Mouse (Mus musculus) midbrain, embryonic 14.5 days (tissue): ENCODE measurements around the gene Kmt2c. TPM values are rescaled to one million over a fixed set of nuclear protein-coding genes. Genes with fewer than 3 reads are reported as not detected.

Experiments
- ATAC-seq: fragments of 200-750 bp; cut with Nextera tagmentation; 2 replicates; pipeline ENCODE4 v1.8.0; 2017; ENCODE audit warnings: moderate number of reproducible peaks, moderate library complexity; ENCODE audit not compliant: low FRiP score, low TSS enrichment
- DNase-seq: peaks from one replicate; pipeline ENCODE4 v3.0.0-alpha.2; 2015
- H3K27ac ChIP-seq: fragments of 300-500 bp; sonication (generic); replicated peaks from 2 replicates; pipeline ENCODE4 v1.5.1; 2014; ENCODE audit warnings: mild to moderate bottlenecking, low read depth, low read length, moderate library complexity
- H3K27me3 ChIP-seq: fragments of 300-500 bp; sonication (generic); 2 replicates; pipeline ENCODE4 v1.6.1; 2014; ENCODE audit warnings: low read length, control low read depth, mixed read lengths; ENCODE audit not compliant: control insufficient read depth, insufficient read depth
- H3K36me3 ChIP-seq: fragments of 300-500 bp; sonication (generic); 2 replicates; pipeline ENCODE4 v1.6.1; 2014; ENCODE audit warnings: low read length, control low read depth; ENCODE audit not compliant: control insufficient read depth, insufficient read depth
- H3K4me1 ChIP-seq: fragments of 300-500 bp; sonication (generic); 2 replicates; pipeline ENCODE4 v1.6.1; 2014; ENCODE audit warnings: mild to moderate bottlenecking, antibody characterized with exemption, low read length, control low read depth; ENCODE audit not compliant: control insufficient read depth, insufficient read depth
- H3K4me2 ChIP-seq: fragments of 300-500 bp; sonication (generic); 2 replicates; pipeline ENCODE4 v1.6.1; 2014; ENCODE audit warnings: mild to moderate bottlenecking, low read length, moderate library complexity
- H3K4me3 ChIP-seq: fragments of 300-500 bp; sonication (generic); replicated peaks from 2 replicates; pipeline ENCODE4 v1.5.1; 2014; ENCODE audit warnings: low read depth, low read length
- H3K9ac ChIP-seq: fragments of 300-500 bp; sonication (generic); replicated peaks from 2 replicates; pipeline ENCODE4 v1.6.1; 2014; ENCODE audit warnings: mild to moderate bottlenecking, low read length, moderate library complexity
- H3K9me3 ChIP-seq: fragments of 300-500 bp; sonication (generic); 2 replicates; pipeline ENCODE4 v1.6.1; 2016; ENCODE audit warnings: low read length, control low read depth, mixed read lengths; ENCODE audit not compliant: control insufficient read depth
- WGBS: fragments of 180-500 bp; shearing (Covaris S2); extraction: QIAGEN DNeasy Blood & Tissue Kit; methylation state at CpG from one replicate; pipeline ENCODE4 v1.1.7; 2014; 5-methylcytosine and 5-hydroxymethylcytosine counted together
- polyA plus RNA-seq: library from polyadenylated mRNA; unstranded; fragments of >200 nt; fragmentation: Nextera tagmentation; extraction: Ambion mirVana; gene quantifications from 2 replicates; pipeline ENCODE4 v1.2.1, GENCODE M21; 2014

Kmt2c gene
- polyA plus RNA-seq, 1 experiment from 2014 or later: 32.8 TPM

DNA sequence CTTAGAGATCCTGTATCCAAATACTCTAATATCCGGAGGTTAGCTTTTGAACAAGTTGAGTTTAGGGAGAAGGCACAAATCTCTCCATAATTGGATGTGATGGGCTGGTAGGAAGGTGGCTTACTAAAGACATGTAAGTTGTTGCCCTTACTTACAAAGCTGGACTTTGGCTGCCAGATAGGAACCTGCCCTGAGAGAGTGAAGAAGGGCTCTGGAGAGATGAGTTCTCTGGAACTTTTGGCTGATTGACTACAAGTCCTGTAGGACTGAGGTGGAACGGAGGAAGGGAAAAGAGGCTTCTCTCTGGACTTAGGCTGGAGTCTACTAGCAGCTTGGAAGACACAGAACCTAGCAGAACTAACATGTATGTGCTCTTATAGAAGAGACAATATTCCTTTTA, 37.0 kb upstream of the Kmt2c start:
- no peaks in the 10 kb centered on the region for H3K27me3 ChIP-seq
- no peak for ATAC-seq
- 92% methylated on average over 2 of the region's 2 CpGs for WGBS
- no peaks in the 10 kb centered on the region for H3K36me3 ChIP-seq
- H3K4me1 ChIP-seq: no peaks in the 10 kb centered on the region
- no peak overlapping the region for H3K27ac ChIP-seq
- no peak for DNase-seq
- H3K9me3 ChIP-seq: no peaks in the 10 kb centered on the region; the same call in 1 of the 2 replicates
- no peak overlapping the region for H3K9ac ChIP-seq
- no peak overlapping the region for H3K4me3 ChIP-seq
- no peak overlapping the region for H3K4me2 ChIP-seq

DNA sequence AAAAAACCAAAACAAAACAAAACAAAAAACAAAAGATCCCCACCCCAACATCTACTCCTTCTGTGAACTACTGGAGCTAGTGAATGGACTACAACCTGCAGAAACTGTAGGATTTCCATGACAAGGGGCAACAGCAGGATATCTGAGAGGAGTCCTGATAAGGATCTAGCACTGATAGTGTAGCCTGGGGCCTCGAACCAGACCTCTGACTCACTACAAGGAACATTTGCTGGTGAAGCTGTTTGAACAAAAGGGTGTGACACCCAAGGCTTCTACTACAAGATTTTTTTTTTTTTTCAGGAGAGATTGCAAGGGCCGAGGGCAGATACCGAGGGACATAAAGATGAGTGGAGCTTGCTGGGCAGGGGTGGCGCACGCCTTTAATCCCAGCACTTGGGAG, 34.7 kb upstream of the Kmt2c start:
- DNase-seq: no peak

DNA sequence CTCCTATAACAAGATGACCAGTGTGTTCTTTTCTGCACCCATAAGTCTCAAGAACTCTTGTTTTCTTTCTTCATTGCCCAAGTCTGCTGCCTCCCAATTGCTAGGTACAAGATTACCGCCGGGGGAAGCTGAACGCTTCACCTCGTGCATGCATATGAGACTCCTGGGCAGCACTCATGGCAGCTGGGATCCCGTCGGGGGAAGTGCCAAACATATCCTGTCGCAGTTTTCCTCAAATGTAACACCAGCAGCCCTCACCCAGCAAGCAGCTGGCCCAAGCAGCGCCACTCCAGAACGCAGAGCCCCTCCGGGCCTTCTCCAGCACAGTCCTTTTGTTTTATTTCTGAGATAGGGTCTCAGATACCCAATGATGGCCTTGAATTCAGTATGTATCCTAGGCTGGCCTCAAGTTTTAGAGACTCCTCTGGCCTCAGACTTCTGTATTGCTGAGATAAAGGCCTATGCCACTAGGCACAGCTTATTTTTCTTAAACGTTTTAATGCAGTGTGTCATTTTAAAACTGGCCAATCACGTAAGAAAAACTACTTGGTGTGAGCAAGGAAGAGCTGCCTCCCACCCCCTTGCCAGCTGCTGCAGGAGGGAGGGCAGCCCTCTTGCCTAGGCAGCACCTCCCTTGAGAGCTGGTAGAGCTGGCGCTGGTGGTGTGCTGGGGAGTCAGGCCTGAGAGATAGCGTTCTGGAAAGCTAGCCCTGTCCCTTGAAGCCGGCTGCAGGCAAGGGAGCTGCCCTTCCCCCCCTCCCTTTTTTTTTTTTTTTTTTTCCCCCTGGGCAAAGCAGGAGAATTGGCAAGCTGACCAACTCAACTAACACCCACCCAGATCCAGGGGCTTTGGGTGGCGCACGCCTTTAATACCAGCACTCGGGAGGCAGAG, 33.9 kb upstream of the Kmt2c start:
- ATAC-seq (no peak), DNase-seq (peak; percentile 15)
- WGBS: 46% methylated on average over 18 of the region's 18 CpGs

More for the DNA sequence above, 34.7 kb upstream of the Kmt2c start:
- 84% methylated on average over 5 of the region's 5 CpGs for WGBS
- Histone ChIP-seq H3K4me1 (no peaks in the 10 kb centered on the region), H3K27me3 (no peaks in the 10 kb centered on the region), H3K4me2 (no peak overlapping the region), H3K9ac (no peak overlapping the region), H3K4me3 (no peak overlapping the region), H3K27ac (no peak overlapping the region), H3K36me3 (no peaks in the 10 kb centered on the region), H3K9me3 (no peaks in the 10 kb centered on the region)
- no peak for ATAC-seq

DNA sequence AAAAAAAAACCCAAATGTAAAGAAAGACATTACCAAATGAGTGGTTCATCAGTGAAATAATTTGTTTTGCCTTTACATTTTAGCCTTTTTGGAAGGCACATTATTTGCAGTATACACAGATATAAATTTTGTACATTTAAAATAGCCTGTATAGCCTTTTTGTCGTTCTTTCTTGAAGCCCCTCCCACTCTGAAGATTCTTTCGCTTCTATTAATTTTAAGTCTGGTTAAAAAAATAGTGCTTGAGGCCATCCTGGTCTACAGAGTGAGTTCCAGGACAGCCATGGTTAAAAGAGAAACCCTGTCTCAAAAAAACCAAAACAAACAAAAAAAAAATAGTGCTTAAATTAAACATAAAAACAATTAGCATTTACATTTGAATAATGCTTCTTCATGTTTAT, 32.0 kb upstream of the Kmt2c start:
- peak overlapping the region; percentile 86 for H3K9ac ChIP-seq
- H3K4me2 ChIP-seq: peak overlapping the region; percentile 48
- no peaks in the 10 kb centered on the region for H3K36me3 ChIP-seq
- H3K9me3 ChIP-seq: no peaks in the 10 kb centered on the region
- peak overlapping the region; percentile 98 for H3K27ac ChIP-seq
- no peak for ATAC-seq
- H3K4me3 ChIP-seq: peak overlapping the region; percentile 75
- WGBS: 18% methylated on average over 2 of the region's 2 CpGs
- no peaks in the 10 kb centered on the region for H3K27me3 ChIP-seq
- no peak for DNase-seq
- no peaks in the 10 kb centered on the region for H3K4me1 ChIP-seq

More for the DNA sequence above, 33.9 kb upstream of the Kmt2c start:
- Histone ChIP-seq H3K36me3 (no peaks in the 10 kb centered on the region), H3K27ac (no peak overlapping the region), H3K9ac (no peak overlapping the region), H3K9me3 (no peaks in the 10 kb centered on the region), H3K4me3 (no peak overlapping the region), H3K4me2 (no peak overlapping the region), H3K27me3 (no peaks in the 10 kb centered on the region), H3K4me1 (no peaks in the 10 kb centered on the region)

DNA sequence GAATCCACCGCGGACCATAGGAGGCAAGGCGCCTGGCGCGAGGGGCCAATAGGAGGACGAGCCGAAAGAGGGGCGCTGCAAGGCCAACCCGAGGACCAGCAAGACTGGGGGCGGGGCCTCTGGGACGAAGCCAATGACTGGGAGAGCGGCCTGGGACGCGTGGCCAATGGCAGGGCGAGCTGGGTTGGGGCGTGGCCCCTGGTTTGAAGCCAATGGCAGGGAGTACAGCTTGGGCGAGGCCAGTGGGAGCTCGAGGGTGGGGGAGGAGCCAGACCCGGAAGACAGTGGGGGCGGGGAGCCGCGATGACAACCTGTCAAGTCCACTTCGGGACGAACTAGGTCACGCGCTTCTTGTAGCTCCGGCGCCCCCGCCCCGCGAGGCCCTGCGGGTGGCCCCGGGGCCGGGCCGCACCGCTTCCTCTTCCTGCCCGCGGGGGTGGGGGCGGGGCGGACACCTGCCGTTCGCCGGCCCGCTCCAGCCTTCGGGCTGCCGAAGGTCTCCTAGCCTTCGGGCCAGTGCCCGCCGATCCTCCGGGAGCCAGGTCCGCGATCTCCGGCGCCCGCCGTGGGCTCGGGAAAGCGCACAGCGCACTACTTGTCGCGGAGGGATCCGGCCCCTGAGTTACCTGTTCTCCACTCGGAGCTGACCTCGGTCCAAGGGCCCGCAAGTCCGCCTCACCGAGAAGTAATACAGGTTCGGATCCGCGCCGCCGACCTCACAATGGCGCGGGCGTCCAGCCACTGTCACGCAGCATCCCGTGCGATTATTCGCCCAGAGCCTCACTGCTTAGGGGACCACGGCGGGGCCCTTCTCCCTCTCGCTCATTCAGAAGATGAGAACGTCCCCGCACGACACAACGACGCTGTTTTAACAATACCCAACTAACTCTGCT, 31.2 kb upstream of the Kmt2c start:
- peak overlapping the region; percentile 48 for H3K4me2 ChIP-seq
- ATAC-seq (peak; percentile 99), DNase-seq (peak; percentile 100)
- no peaks in the 10 kb centered on the region for H3K27me3 ChIP-seq
- no peaks in the 10 kb centered on the region for H3K36me3 ChIP-seq
- under 1% methylated on average over 85 of the region's 87 CpGs for WGBS
- H3K9me3 ChIP-seq: no peaks in the 10 kb centered on the region
- H3K9ac ChIP-seq: peak overlapping the region; percentile 86
- peak overlapping the region; percentile 75 for H3K4me3 ChIP-seq
- H3K27ac ChIP-seq: peak overlapping the region; percentile 98
- H3K4me1 ChIP-seq: no peaks in the 10 kb centered on the region

DNA sequence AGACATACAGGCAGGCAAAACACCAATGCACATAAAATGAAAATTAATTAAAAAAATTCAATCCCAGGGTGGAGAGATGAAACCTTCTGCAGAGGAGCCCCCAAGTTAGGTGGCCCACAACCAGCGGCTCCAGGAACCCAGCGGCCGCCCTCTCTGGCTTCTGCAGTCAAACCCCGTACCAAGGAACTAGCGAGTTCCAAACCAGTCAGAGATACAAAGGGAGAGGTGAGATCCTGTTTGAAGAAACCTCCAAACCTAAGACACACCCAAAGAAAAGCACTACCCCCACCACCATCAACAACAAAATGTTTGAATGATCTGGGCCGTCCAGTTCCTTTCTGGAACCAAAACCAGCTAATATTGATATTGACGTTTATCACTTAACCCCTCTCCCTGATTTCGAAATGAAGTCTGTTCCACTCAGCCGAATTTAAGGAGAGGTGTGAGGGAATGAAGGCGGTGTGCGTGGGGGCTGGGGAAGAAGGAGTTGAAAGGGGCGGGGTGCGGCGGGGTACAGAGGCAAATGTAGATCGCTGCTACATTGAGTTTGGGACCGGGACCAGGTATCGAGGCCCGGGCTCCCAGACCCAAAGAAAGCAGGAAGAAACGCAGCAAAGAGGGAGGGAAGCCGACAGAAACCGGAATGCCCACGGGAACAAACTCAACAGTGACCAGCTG, 30.4 kb upstream of the Kmt2c start:
- DNase-seq (no peak), ATAC-seq (peak; percentile 52)
- Histone ChIP-seq H3K36me3 (no peaks in the 10 kb centered on the region), H3K9me3 (no peaks in the 10 kb centered on the region), H3K4me1 (no peaks in the 10 kb centered on the region), H3K27ac (peak overlapping the region; percentile 65; the same call in 1 of the 2 replicates), H3K27me3 (no peaks in the 10 kb centered on the region), H3K9ac (peak overlapping the region; percentile 17), H3K4me2 (peak overlapping the region; percentile 48), H3K4me3 (peak overlapping the region; percentile 75)
- 11% methylated on average over 22 of the region's 22 CpGs for WGBS

DNA sequence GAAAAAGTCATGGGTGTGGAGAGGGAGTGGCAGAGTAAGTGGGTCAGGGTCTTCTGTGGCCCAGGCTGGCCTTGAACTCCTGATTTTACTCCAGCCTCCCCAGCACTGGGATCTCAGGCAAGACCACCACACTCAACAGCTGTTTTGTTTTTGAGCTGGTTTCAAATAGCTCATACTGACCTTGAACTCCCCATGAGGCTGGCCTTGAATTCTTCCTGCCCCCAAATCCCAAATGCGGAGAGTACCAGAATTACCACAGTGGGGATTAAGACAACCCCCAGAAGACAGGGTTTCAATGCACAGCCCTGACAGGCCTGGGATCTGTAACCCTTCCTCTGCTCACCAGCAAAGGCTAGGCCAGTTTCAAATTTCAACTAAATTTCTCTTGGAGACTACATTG, 29.4 kb upstream of the Kmt2c start:
- no peak for ATAC-seq
- H3K4me1 ChIP-seq: no peaks in the 10 kb centered on the region
- 69% methylated on average over 1 of the region's 1 CpGs for WGBS

DNA sequence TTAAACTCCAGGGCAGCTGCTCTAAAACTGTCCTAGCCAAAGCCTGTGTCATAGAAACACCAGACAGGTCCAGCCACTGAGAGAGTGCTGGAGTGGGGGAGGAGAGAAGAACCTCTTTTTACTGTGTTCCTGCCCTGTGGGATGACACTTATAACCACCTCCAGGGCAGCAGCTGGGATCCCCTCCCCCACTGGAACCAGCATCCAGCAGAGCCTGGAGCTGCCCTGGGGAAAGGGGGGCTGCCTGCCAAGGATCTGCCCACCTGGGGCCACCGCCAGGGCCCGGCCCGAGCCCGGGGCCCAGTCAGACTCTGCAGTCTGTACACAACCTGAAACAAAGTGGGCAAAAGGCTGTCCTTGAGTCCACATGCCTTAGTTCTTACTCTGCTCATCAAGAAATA, 28.3 kb upstream of the Kmt2c start:
- no peak for DNase-seq

More for the DNA sequence above, 29.4 kb upstream of the Kmt2c start:
- Histone ChIP-seq H3K9me3 (no peaks in the 10 kb centered on the region), H3K4me3 (no peak overlapping the region), H3K4me2 (no peak overlapping the region), H3K27ac (no peak overlapping the region), H3K9ac (no peak overlapping the region), H3K27me3 (no peaks in the 10 kb centered on the region), H3K36me3 (no peaks in the 10 kb centered on the region)
- no peak for DNase-seq

More for the DNA sequence above, 28.3 kb upstream of the Kmt2c start:
- no peak overlapping the region for H3K4me3 ChIP-seq
- 40% methylated on average over 4 of the region's 4 CpGs for WGBS
- H3K27me3 ChIP-seq: no peaks in the 10 kb centered on the region
- no peaks in the 10 kb centered on the region for H3K4me1 ChIP-seq
- no peaks in the 10 kb centered on the region for H3K36me3 ChIP-seq
- no peaks in the 10 kb centered on the region for H3K9me3 ChIP-seq
- no peak overlapping the region for H3K9ac ChIP-seq
- H3K27ac ChIP-seq: no peak overlapping the region
- ATAC-seq: no peak
- no peak overlapping the region for H3K4me2 ChIP-seq
